Mouse (Mus musculus): ENCODE data around the gene Rab9b. TPM values are rescaled to one million over a fixed set of nuclear protein-coding genes. Genes with fewer than 3 reads are reported as not detected.

Gene Rab9b
- total RNA-seq (2012; rRNA removed) (0.04 TPM in 2 replicates), total RNA-seq (2014; rRNA removed) (not detected in 2 replicates), polyA plus RNA-seq (2012; ENCODE audit: insufficient read length, low read depth) (not detected in 2 replicates)

DNA sequence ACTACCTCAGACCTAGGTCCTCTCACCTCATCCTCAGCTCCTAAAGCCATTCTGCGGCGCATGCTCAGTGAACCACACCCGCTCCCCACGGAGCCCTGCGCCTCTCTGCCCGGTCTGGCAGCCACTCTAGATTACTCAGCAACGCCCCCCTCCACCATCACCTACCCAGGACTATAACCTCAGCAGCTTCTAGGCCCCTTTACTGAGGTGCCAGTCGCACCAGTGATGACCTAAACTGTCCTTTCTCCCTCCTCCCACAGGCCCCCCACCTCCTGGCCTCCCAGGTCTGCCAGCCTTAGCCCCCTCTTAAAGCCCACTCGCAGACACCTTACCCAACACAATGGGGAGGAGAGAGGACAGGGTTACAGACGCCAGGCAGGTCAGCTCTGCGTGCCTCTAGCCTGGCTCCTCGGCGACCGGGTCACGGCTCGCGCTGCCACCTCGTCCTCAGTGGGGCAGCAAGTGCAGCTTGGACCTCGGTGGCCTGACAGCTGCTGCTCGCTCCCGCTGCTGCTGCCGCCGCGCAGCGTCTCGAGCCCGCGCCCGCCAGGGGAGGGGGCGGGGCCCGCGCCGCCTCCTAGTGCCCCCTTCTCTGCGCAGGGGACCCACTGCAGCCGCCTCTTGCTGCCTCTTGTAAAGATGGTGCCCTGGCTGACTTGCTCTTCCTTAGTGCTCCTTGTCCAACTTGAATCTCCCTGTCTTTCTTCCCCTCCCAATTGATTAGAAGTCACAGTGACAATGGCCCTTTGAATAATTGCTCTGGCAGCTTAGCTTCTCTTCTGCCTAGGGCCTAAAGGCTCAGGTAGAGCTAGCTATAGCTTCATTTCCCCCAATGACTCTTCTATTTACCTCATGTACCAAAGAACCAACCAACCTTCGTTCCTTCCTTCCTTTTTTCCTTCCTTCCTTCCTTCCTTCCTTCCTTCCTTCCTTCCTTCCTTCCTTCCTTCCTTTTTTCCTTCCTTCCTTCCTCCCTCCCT lies at the start of gene Rab9b:
Rab9b (minus strand) TSS at position 695 of the 980 bp plus-strand sequence.
- dilution Hi-C loops (cut with MboI; ENCODE audit: extremely low pct_ligation_motif_present, extremely low pct_unique_long_range_greater_than_20kb, low sequenced_read_pairs) (no loop called here), in situ Hi-C loops (cut with MboI; ENCODE audit: low pct_ligation_motif_present, low pct_unique_long_range_greater_than_20kb, low sequenced_read_pairs) (no loop called here)
- Histone ChIP-seq H3K27me3 (replicated peaks) (no peaks in the 10 kb centered on the region), H3K9me3 (replicated peaks; ENCODE audit: low read length) (no peaks in the 10 kb centered on the region), H3K36me3 (replicated peaks in 1 of 2; ENCODE audit: control insufficient read depth in 1 of 2, insufficient read depth in 1 of 2, low read length in 1 of 2) (no peaks in the 10 kb centered on the region), H3K4me3 (replicated peaks in 1 of 3; ENCODE audit: low read depth in 2 of 3, low read length in 2 of 3, poor library complexity in 1 of 3) (peak within 1 kb of the TSS in 1 of 3 experiments; percentile 69), H3K79me2 (replicated peaks; ENCODE audit: control insufficient read depth, extremely low read depth, insufficient read depth, poor library complexity, severe bottlenecking) (no peaks in the 10 kb centered on the region), H3K27ac (ENCODE audit: insufficient read depth, low read depth) (no peak within 1 kb of the TSS), H3K4me1 (ENCODE audit: control insufficient read depth in 1 of 2, insufficient read depth in 2 of 2) (peaks cover 0 to 3% of the 10 kb centered on the region in 2 experiments; a peak in 1 of 4 replicates), H3K9ac (ENCODE audit: insufficient read depth, low read depth) (0 out of 2 replicates have a peak within 1 kb of the TSS, but pooled peaks have one; percentile 39), H3K4me2 (ENCODE audit: insufficient read depth, low read depth, poor library complexity, severe bottlenecking) (peak within 1 kb of the TSS; percentile 95)
- DNase-seq (ENCODE audit: extremely low read depth), result no peak
- peak; percentile 79 for TF ChIP-seq NRF1 (IDR thresholded peaks at IDR 0.05; ENCODE audit: low read depth, low read length)
- TF ChIP-seq CTCF (conservative IDR thresholded peaks at IDR 0.05 in 1 of 2, IDR thresholded peaks at IDR 0.05 in 1 of 2; ENCODE audit: low read depth in 2 of 2, low read length in 2 of 2), result no peak

DNA sequence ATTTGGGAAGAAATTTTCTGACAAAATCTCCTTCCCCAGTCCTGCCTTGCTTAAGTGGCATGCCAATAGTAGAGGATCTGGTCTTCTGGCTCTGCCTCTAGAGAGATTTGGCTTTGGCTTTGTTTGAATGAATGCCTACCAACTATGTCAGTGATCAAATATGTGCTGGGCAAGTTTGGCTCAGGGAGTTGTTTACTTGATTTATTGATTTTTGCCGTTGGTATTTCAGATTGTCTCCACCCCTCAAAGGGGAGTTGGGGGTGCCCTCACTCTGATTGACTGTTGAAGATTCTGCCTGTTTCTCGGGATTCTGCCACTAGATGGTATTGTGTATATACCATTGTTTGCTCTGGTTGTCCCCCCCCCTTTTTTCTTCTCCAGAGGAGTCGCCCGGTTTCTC lies 35.8 kb upstream of the Rab9b start:
- Histone ChIP-seq H3K36me3 (replicated peaks in 1 of 2; ENCODE audit: control insufficient read depth in 1 of 2, insufficient read depth in 1 of 2, low read length in 1 of 2) (no peaks in the 10 kb centered on the region), H3K27ac (ENCODE audit: insufficient read depth, low read depth) (no peak overlapping the region), H3K79me2 (replicated peaks; ENCODE audit: control insufficient read depth, extremely low read depth, insufficient read depth, poor library complexity, severe bottlenecking) (no peaks in the 10 kb centered on the region), H3K27me3 (replicated peaks) (no peaks in the 10 kb centered on the region), H3K4me3 (replicated peaks in 1 of 3; ENCODE audit: low read depth in 2 of 3, low read length in 2 of 3, poor library complexity in 1 of 3) (no peak overlapping the region), H3K9me3 (replicated peaks; ENCODE audit: low read length) (no peaks in the 10 kb centered on the region), H3K4me1 (ENCODE audit: control insufficient read depth in 1 of 2, insufficient read depth in 2 of 2) (no peaks in the 10 kb centered on the region), H3K9ac (ENCODE audit: insufficient read depth, low read depth) (no peak overlapping the region), H3K4me2 (ENCODE audit: insufficient read depth, low read depth, poor library complexity, severe bottlenecking) (no peak overlapping the region)
- in situ Hi-C loops (cut with MboI; ENCODE audit: low pct_ligation_motif_present, low pct_unique_long_range_greater_than_20kb, low sequenced_read_pairs) (no loop called here), dilution Hi-C loops (cut with MboI; ENCODE audit: extremely low pct_ligation_motif_present, extremely low pct_unique_long_range_greater_than_20kb, low sequenced_read_pairs) (no loop called here)
- no peak for DNase-seq (ENCODE audit: extremely low read depth)
- no peak for TF ChIP-seq POLR2A (IDR thresholded peaks at IDR 0.05; ENCODE audit: low read depth, low read length)
- TF ChIP-seq MAX (IDR thresholded peaks at IDR 0.05; ENCODE audit: low read length), result no peak
- no peak; a peak in 1 of 4 replicates for TF ChIP-seq CTCF (conservative IDR thresholded peaks at IDR 0.05 in 1 of 2, IDR thresholded peaks at IDR 0.05 in 1 of 2; ENCODE audit: low read depth in 2 of 2, low read length in 2 of 2)
- no peak for TF ChIP-seq ZNF384 (IDR thresholded peaks at IDR 0.05; ENCODE audit: low read depth, low read length)
- TF ChIP-seq E2F4 (IDR thresholded peaks at IDR 0.05; ENCODE audit: insufficient replicate concordance, low read depth, low read length), result no peak
- TF ChIP-seq TCF12 (IDR thresholded peaks at IDR 0.05; ENCODE audit: low read depth, low read length), result no peak
- no peak for TF ChIP-seq ETS1 (conservative IDR thresholded peaks at IDR 0.05; ENCODE audit: low read depth, low read length)
- TF ChIP-seq PAX5 (IDR thresholded peaks at IDR 0.05; ENCODE audit: low read length), result no peak
- no peak for TF ChIP-seq MAZ (IDR thresholded peaks at IDR 0.05; ENCODE audit: low read depth, low read length)
- no peak for TF ChIP-seq GABPA (IDR thresholded peaks at IDR 0.05; ENCODE audit: insufficient replicate concordance, low read depth, low read length)
- no peak for TF ChIP-seq MYC (IDR thresholded peaks at IDR 0.05; ENCODE audit: low read depth, low read length)
